Mouse (Mus musculus) neural tube, embryonic 14.5 days (tissue): Measurements from ENCODE around the gene Mab21l1. TPM values are rescaled to one million over a fixed set of nuclear protein-coding genes. Genes with fewer than 3 reads are reported as not detected.

ENCODE experiments used
- ATAC-seq: fragments of 200-750 bp; cut with Nextera tagmentation; 2 replicates; pipeline ENCODE4 v1.8.0; 2017; ENCODE audit warnings: low read depth, mild to moderate bottlenecking, moderate TSS enrichment, moderate library complexity
- H3K27ac ChIP-seq: fragments of 300-500 bp; sonication (generic); 2 replicates; pipeline ENCODE4 v1.5.1; 2014; ENCODE audit warnings: low read depth, mild to moderate bottlenecking, control low read depth, low read length, moderate library complexity, mixed read lengths
- H3K27me3 ChIP-seq: fragments of 300-500 bp; sonication (generic); 2 replicates; pipeline ENCODE4 v1.6.1; 2014; ENCODE audit warnings: low read length; ENCODE audit not compliant: control insufficient read depth, insufficient read depth
- H3K36me3 ChIP-seq: fragments of 300-500 bp; sonication (generic); 2 replicates; pipeline ENCODE4 v1.6.1; 2014; ENCODE audit warnings: low read length, mixed read lengths; ENCODE audit not compliant: control insufficient read depth, insufficient read depth
- H3K4me1 ChIP-seq: fragments of 300-500 bp; sonication (generic); 2 replicates; pipeline ENCODE4 v1.6.1; 2014; ENCODE audit warnings: low read length; ENCODE audit not compliant: control insufficient read depth, insufficient read depth
- H3K4me2 ChIP-seq: fragments of 300-500 bp; sonication (generic); 2 replicates; pipeline ENCODE4 v1.6.1; 2014; ENCODE audit warnings: mild to moderate bottlenecking, low read depth, low read length, control low read depth
- H3K4me3 ChIP-seq: fragments of 300-500 bp; sonication (generic); 2 replicates; pipeline ENCODE4 v1.5.1; 2014; ENCODE audit warnings: low read depth, low read length, control low read depth, mixed read lengths
- H3K9ac ChIP-seq: fragments of 300-500 bp; sonication (generic); replicated peaks from 2 replicates; pipeline ENCODE4 v1.6.1; 2014; ENCODE audit warnings: low read depth, mild to moderate bottlenecking, control low read depth, low read length, mixed read lengths
- H3K9me3 ChIP-seq: fragments of 300-500 bp; sonication (generic); 2 replicates; pipeline ENCODE4 v1.6.1; 2016; ENCODE audit warnings: low read length; ENCODE audit not compliant: control insufficient read depth
- WGBS: fragments of 180-500 bp; shearing (Covaris S2); extraction: QIAGEN DNeasy Blood & Tissue Kit; methylation state at CpG from one replicate; pipeline ENCODE4 v1.1.7; 2014; 5-methylcytosine and 5-hydroxymethylcytosine counted together
- polyA plus RNA-seq: library from polyadenylated mRNA; unstranded; fragments of >200 nt; fragmentation: Nextera tagmentation; extraction: Ambion mirVana; gene quantifications from 2 replicates; pipeline ENCODE4 v1.2.1, GENCODE M21; 2014

Gene Mab21l1
- polyA plus RNA-seq, 1 experiment from 2014 or later: 112 TPM

- 0 out of 2 replicates have a peak, but pooled peaks cover 2% of the 10 kb centered on the region for H3K27me3 ChIP-seq
- WGBS: 10% methylated on average over 45 of the region's 45 CpGs
Measured at GRCm38 (mm10) chr3:55783171-55784081, 1.1 kb downstream of the Mab21l1 start.

GRCm38 (mm10) chr3:55784101-55784500, 1.8 kb downstream of the Mab21l1 start:
- 13% methylated on average over 7 of the region's 7 CpGs for WGBS
- H3K36me3 ChIP-seq: no peaks in the 10 kb centered on the region
- peak overlapping the region; percentile 51 for H3K4me3 ChIP-seq
- 0 out of 2 replicates have a peak, but pooled peaks cover 2% of the 10 kb centered on the region for H3K27me3 ChIP-seq
- no peak for ATAC-seq
- peak overlapping the region; percentile 93 for H3K27ac ChIP-seq
- peak overlapping the region; percentile 58 for H3K4me2 ChIP-seq
- peaks cover 22% of the 10 kb centered on the region for H3K4me1 ChIP-seq
- no peaks in the 10 kb centered on the region for H3K9me3 ChIP-seq
- peak overlapping the region; percentile 82 for H3K9ac ChIP-seq

More at GRCm38 (mm10) chr3:55783171-55784081, 1.1 kb downstream of the Mab21l1 start:
- Histone ChIP-seq H3K36me3 (no peaks in the 10 kb centered on the region), H3K27ac (peak overlapping the region; percentile 93), H3K9ac (peak overlapping the region; percentile 82), H3K4me1 (peaks cover 16% of the 10 kb centered on the region), H3K4me3 (peak overlapping the region; percentile 51), H3K9me3 (no peaks in the 10 kb centered on the region), H3K4me2 (peak overlapping the region; percentile 58)
- ATAC-seq: no peak

DNA sequence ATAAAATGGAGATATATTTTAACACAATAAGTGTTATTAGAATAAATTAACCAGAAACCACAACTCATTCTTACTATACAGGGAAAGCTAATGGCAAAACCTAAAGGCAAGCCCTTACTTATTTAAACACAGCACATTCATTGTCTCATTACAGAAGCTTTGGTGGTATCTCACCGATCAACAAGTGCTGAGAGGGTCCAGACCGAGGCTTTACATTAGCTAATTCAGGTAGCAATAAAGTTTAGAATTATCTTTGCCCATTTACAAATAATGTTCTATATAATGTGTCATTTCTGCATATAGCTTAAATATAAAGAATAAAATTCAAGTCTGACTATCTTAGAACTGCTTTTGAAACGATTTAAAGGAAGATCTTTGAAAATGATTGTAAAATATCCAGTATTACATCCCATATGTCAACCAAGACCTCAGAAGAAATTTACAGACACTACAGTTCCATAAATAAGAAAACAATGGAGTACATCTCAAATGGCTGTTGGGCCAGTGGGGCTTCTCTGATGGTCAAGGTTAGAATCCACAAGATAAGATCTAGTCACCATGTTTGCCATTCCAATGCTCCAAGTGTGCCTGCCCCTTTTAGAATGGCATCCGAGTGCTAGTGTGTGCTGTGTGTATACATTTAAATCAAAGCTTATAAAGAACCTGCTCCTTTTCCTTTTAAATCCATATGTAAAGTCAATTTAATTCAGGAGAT, 3.1 kb downstream of the Mab21l1 start:
- Histone ChIP-seq H3K4me1 (peaks cover 18% of the 10 kb centered on the region), H3K4me2 (peak overlapping the region; percentile 59), H3K4me3 (peak overlapping the region; percentile 34), H3K36me3 (no peaks in the 10 kb centered on the region), H3K27me3 (0 out of 2 replicates have a peak, but pooled peaks cover 2% of the 10 kb centered on the region), H3K9ac (peak overlapping the region; percentile 47), H3K27ac (peak overlapping the region; percentile 95), H3K9me3 (no peaks in the 10 kb centered on the region)
- no peak for ATAC-seq
- WGBS: 46% methylated on average over 4 of the region's 4 CpGs

DNA sequence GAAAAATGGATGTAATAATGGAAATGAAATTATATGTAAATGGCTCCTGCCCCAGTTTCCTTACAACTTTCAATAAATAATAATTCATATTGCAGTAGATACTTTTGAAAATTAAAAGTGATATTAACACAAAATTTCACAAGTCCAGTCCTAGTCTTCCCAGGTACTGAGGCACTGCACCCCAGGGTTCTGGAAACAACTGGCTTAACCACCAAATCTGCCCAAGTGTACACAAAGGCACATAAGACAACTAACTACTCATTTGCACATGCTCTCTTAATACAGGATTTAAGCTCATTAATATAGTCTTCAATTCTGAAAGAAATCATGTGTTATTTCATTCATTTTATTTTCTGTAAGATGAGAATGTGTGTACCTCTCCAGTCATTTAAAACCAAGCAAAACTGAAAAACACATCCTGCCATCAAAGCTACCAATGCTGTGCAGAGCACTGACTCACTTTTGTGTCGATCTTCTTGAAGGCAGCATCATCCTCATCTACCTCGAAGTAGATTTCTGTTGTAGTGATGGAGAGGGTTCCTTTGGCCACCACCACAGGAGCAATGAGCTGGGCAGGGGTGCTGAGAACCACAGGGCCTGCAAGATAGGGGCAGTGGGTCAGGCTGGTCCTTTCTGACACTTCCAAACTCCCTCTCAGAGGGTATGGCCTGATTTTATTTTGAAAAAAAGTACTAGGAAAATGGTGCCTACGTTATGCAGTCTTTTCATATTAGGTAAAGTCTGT, 3.8 kb downstream of the Mab21l1 start:
- Histone ChIP-seq H3K4me2 (peak overlapping the region; percentile 59), H3K27ac (peak overlapping the region; percentile 95), H3K27me3 (0 out of 2 replicates have a peak, but pooled peaks cover 2% of the 10 kb centered on the region), H3K9ac (peak overlapping the region; percentile 59), H3K36me3 (no peaks in the 10 kb centered on the region), H3K4me3 (peak overlapping the region; percentile 34), H3K9me3 (no peaks in the 10 kb centered on the region), H3K4me1 (peaks cover 11% of the 10 kb centered on the region)
- ATAC-seq: no peak
- WGBS: 23% methylated on average over 3 of the region's 3 CpGs

DNA sequence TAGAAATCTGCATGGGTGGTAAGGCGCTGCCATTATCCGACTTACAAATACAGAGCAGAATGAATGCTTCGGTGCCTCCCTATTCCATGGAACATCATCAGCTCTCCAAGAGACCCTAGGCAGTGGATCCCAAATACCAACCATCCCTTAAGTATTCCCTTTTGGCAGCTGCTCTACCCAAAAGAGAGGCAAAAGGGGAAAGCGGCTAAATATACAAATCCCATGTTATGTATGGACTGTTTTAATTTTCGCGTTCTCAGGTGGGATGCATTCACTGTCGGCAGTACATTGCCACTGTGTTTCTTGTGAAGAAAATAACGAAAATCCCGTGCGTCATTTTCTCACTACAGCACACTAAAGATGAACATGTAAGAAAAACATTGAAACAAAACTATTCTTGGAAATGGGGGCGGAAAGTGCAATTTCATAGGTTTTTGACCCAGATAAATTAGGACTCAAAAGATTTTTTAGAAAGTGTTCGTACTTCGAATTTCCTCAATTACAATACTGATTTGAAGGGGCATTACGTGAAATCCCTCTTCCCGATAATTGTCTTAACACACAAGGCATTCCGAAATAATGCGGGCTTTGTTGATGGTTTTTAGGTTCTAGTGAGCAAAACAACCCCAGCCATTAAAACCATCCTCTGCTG, 4.7 kb downstream of the Mab21l1 start:
- Histone ChIP-seq H3K27ac (peak overlapping the region; percentile 95), H3K4me3 (peak overlapping the region; percentile 34), H3K9me3 (no peaks in the 10 kb centered on the region), H3K36me3 (no peaks in the 10 kb centered on the region), H3K27me3 (0 out of 2 replicates have a peak, but pooled peaks cover 1% of the 10 kb centered on the region), H3K4me1 (peaks cover 11% of the 10 kb centered on the region), H3K4me2 (peak overlapping the region; percentile 59), H3K9ac (peak overlapping the region; percentile 59)
- 9% methylated on average over 17 of the region's 17 CpGs for WGBS
- no peak for ATAC-seq

GRCm38 (mm10) chr3:55787487-55788213, 5.3 kb downstream of the Mab21l1 start:
- WGBS: 1% methylated on average over 51 of the region's 54 CpGs

GRCm38 (mm10) chr3:55788214-55788586, 5.9 kb downstream of the Mab21l1 start:
- H3K4me2 ChIP-seq: peak overlapping the region; percentile 59
- H3K36me3 ChIP-seq: no peaks in the 10 kb centered on the region
- peaks cover 8% of the 10 kb centered on the region for H3K4me1 ChIP-seq
- H3K9me3 ChIP-seq: no peaks in the 10 kb centered on the region
- ATAC-seq: no peak
- H3K27ac ChIP-seq: peak overlapping the region; percentile 95
- 14% methylated on average over 4 of the region's 4 CpGs for WGBS
- H3K27me3 ChIP-seq: no peaks in the 10 kb centered on the region
- H3K9ac ChIP-seq: peak overlapping the region; percentile 59; the same call in 1 of the 2 replicates
- peak overlapping the region; percentile 34 for H3K4me3 ChIP-seq

More at GRCm38 (mm10) chr3:55787487-55788213, 5.3 kb downstream of the Mab21l1 start:
- Histone ChIP-seq H3K4me2 (peak overlapping the region; percentile 59), H3K9me3 (no peaks in the 10 kb centered on the region), H3K27ac (peak overlapping the region; percentile 95), H3K36me3 (no peaks in the 10 kb centered on the region), H3K4me1 (peaks cover 8% of the 10 kb centered on the region), H3K9ac (peak overlapping the region; percentile 59), H3K4me3 (peak overlapping the region; percentile 34), H3K27me3 (no peaks in the 10 kb centered on the region)
- ATAC-seq: peak; percentile 52; the same call in 1 of the 2 replicates
